Mouse (Mus musculus) right cerebral cortex, adult 2 months (tissue): ENCODE data around the gene Mus81.

Experiments
- DNase-seq, 2 experiments: peaks; one replicate each; pipeline ENCODE4 v3.0.0; 2021 to 2022; ENCODE audit warnings: low spot score in 2 of 2

The Mus81 gene

GRCm38 (mm10) chr19:5471846-5472245 is 16.4 kb downstream of the Mus81 start:
- DNase-seq = no peak

- no peak for DNase-seq
These were observed 19.8 kb downstream of the Mus81 start, which contains the start of gene Ctsw for GRCm38 (mm10) chr19:5468374-5468773. Gene Ctsw, minus strand, starts transcription at chr19:5468507.

- no peak for DNase-seq
These were observed 21.2 kb downstream of the Mus81 start for GRCm38 (mm10) chr19:5466916-5467500.

GRCm38 (mm10) chr19:5465037-5465436 is 23.2 kb downstream of the Mus81 start:
- no peak for DNase-seq

- DNase-seq = peak in 1 of 2 experiments; percentile 50
These were observed 24.2 kb downstream of the Mus81 start for GRCm38 (mm10) chr19:5463791-5464562.

GRCm38 (mm10) chr19:5463212-5463611 is 25.0 kb downstream of the Mus81 start:
- no peak for DNase-seq

GRCm38 (mm10) chr19:5461411-5461810 is 26.8 kb downstream of the Mus81 start:
- DNase-seq = no peak

GRCm38 (mm10) chr19:5460465-5460911 is 27.7 kb downstream of the Mus81 start, which contains the start of gene Fibp:
Gene Fibp, plus strand, starts transcription at chr19:5460615.
- DNase-seq = peak; percentile 85 to 91

- DNase-seq = no peak
These were observed 28.3 kb downstream of the Mus81 start for GRCm38 (mm10) chr19:5459896-5460295.

- peak in 1 of 2 experiments; percentile 59 for DNase-seq
These were observed 29.2 kb downstream of the Mus81 start for GRCm38 (mm10) chr19:5459019-5459418.

- DNase-seq = peak in 1 of 2 experiments; percentile 3
These were observed 30.3 kb downstream of the Mus81 start, which contains the start of gene Ccdc85b for GRCm38 (mm10) chr19:5457746-5458442. Gene Ccdc85b, minus strand, starts transcription at chr19:5457894.

GRCm38 (mm10) chr19:5456922-5457745 is 31.1 kb downstream of the Mus81 start:
- DNase-seq = peak; percentile 94 to 98

- peak in 1 of 2 experiments; percentile 13 for DNase-seq
These were observed 31.8 kb downstream of the Mus81 start for GRCm38 (mm10) chr19:5456241-5456921.

GRCm38 (mm10) chr19:5455568-5455967 is 32.6 kb downstream of the Mus81 start:
- peak in 1 of 2 experiments; percentile 10 for DNase-seq

- no peak for DNase-seq
These were observed 33.2 kb downstream of the Mus81 start for GRCm38 (mm10) chr19:5455037-5455436.

- no peak for DNase-seq
These were observed 36.4 kb downstream of the Mus81 start for GRCm38 (mm10) chr19:5451766-5452165.

- DNase-seq = no peak
These were observed 38.5 kb downstream of the Mus81 start for GRCm38 (mm10) chr19:5449673-5450072.

- no peak for DNase-seq
These were observed 39.6 kb downstream of the Mus81 start for GRCm38 (mm10) chr19:5448354-5449150.

- DNase-seq = peak; percentile 74 to 80
These were observed 40.5 kb downstream of the Mus81 start, which contains the start of gene Fosl1 for GRCm38 (mm10) chr19:5447515-5448353. Gene Fosl1, plus strand, starts transcription at chr19:5447547.
